Mouse (Mus musculus) urinary bladder, postnatal 4 days (tissue): Measurements from ENCODE around the gene Tmem274.

ENCODE experiments used
- DNase-seq, 2 experiments: peaks; one replicate each; pipeline ENCODE4 v3.0.0; 2021 to 2022; ENCODE audit warnings: low spot score in 2 of 2

Gene Tmem274

DNA sequence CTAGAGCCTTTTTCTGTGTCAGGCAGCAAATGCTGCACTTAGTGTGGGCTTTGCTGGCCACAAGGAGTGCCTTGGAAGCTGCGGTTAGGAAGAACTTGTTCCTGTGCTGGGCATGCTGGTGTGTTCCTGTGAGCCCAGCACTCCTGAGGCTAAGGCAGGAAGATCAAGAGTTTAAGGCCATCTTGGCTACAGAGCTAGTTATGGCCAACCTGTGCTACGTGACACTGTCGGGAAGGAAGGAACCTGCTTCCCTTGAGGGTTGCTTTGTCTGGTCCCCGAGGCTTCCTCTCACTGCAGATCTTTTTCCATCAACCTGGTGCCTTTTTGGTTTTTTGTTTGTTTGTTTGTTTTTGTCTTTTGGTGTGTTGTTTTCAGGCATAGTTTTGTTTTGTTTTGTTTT is 48.0 kb downstream of the Tmem274 start:
- DNase-seq = no peak

- DNase-seq = no peak
Measured at GRCm38 (mm10) chr4:149525811-149526210, 48.6 kb downstream of the Tmem274 start.

- DNase-seq = no peak
Measured at GRCm38 (mm10) chr4:149526330-149526729, 49.2 kb downstream of the Tmem274 start.

DNA sequence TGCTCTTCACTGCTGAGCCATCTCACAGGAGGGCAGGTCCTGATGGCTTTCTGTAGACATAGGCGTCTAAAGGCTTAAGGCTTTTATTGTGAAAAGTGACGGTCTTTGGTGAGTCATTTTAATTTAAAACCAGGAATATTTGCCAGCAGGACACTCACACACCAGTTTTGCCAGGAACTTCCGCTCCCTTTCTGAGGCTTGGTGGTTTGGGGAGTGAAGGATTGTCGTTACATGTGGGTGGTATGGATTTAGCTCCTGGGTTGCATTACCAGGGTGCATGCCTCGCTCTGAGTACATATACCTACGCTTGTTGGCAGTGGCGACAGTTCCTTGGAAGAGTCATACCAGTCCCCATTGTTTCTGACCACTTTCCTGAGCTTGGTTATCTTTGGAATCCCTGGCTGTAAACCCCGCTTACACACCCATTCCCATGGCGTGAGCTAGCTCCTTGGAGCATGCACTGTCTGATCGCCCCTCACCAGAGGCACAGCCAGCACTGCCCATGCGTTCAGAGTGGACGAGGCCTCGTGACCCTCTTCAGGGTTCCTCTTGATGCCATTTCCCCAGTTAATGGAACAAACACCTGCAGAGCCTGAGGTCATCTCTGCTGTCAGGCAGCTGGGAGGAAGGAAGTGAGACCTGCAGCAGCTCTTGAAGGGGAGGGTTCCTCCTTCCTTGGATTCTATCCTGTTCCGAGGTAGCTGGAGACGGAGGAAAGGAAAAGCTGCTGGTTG is 50.6 kb downstream of the Tmem274 start:
- DNase-seq = no peak

DNA sequence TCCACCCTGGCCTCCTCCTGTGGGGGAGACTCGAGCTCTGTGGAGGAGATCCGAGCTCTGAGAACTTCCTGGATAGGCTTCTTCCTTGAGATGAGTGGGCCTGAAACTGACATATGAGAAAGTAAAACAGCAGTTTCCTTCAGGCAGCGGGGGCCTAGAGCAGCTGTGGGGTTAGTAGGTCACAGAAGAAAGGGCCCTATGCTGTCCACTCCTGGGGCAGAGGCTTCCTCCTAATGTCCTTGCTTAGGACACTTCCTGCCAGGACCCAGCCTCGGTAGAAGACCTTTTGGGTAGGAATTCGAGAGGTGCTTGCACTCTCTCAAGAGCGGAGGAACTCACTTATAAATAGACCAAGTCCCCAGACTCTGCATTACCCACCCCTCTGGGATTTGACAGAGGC is 52.5 kb downstream of the Tmem274 start:
- DNase-seq = no peak
